Mouse (Mus musculus): ENCODE results near the gene Podxl2.

Gene Podxl2

GRCm38 (mm10) chr6:88828206-88829009 lies 46.4 kb downstream of the Podxl2 start:
- DNase-seq (ENCODE audit: low spot score in 2 of 2) = no peak

- peak in 1 of 2 experiments; percentile 50 for DNase-seq (ENCODE audit: low spot score in 2 of 2)
Measured at GRCm38 (mm10) chr6:88827395-88828205, 47.2 kb downstream of the Podxl2 start.

GRCm38 (mm10) chr6:88826965-88827364 lies 47.9 kb downstream of the Podxl2 start:
- no peak for DNase-seq (ENCODE audit: low spot score in 2 of 2)

GRCm38 (mm10) chr6:88826545-88826944 lies 48.3 kb downstream of the Podxl2 start:
- DNase-seq (ENCODE audit: low spot score in 2 of 2) = no peak

- no peak for DNase-seq (ENCODE audit: low spot score in 2 of 2)
Measured at GRCm38 (mm10) chr6:88826088-88826487, 48.8 kb downstream of the Podxl2 start.

- no peak for DNase-seq (ENCODE audit: low spot score in 2 of 2)
Measured at GRCm38 (mm10) chr6:88824183-88824582, 50.7 kb downstream of the Podxl2 start.

- no peak for DNase-seq (ENCODE audit: low spot score in 2 of 2)
Measured at GRCm38 (mm10) chr6:88821901-88822300, 52.9 kb downstream of the Podxl2 start.

GRCm38 (mm10) chr6:88821294-88821693 lies 53.5 kb downstream of the Podxl2 start:
- DNase-seq (ENCODE audit: low spot score in 2 of 2) = no peak

GRCm38 (mm10) chr6:88820853-88821252 lies 54.0 kb downstream of the Podxl2 start:
- DNase-seq (ENCODE audit: low spot score in 2 of 2) = no peak

- DNase-seq (ENCODE audit: low spot score in 2 of 2) = no peak
Measured at GRCm38 (mm10) chr6:88816913-88817312, 57.9 kb downstream of the Podxl2 start.

GRCm38 (mm10) chr6:88815489-88815888 lies 59.4 kb downstream of the Podxl2 start:
- no peak for DNase-seq (ENCODE audit: low spot score in 2 of 2)

- DNase-seq (ENCODE audit: low spot score in 2 of 2) = no peak
Measured at GRCm38 (mm10) chr6:88815036-88815435, 59.8 kb downstream of the Podxl2 start.

- DNase-seq (ENCODE audit: low spot score in 2 of 2) = no peak
Measured at GRCm38 (mm10) chr6:88813832-88814231, 61.0 kb downstream of the Podxl2 start.

GRCm38 (mm10) chr6:88812886-88813285 lies 62.0 kb downstream of the Podxl2 start:
- DNase-seq (ENCODE audit: low spot score in 2 of 2) = peak in 1 of 2 experiments; percentile 70

- no peak for DNase-seq (ENCODE audit: low spot score in 2 of 2)
Measured at GRCm38 (mm10) chr6:88811880-88812400, 62.9 kb downstream of the Podxl2 start.

- no peak for DNase-seq (ENCODE audit: low spot score in 2 of 2)
Measured at GRCm38 (mm10) chr6:88811396-88811795, 63.4 kb downstream of the Podxl2 start.

GRCm38 (mm10) chr6:88810291-88810690 lies 64.6 kb downstream of the Podxl2 start:
- no peak for DNase-seq (ENCODE audit: low spot score in 2 of 2)

GRCm38 (mm10) chr6:88809091-88810037 lies 65.5 kb downstream of the Podxl2 start:
- no peak for DNase-seq (ENCODE audit: low spot score in 2 of 2)

- no peak for DNase-seq (ENCODE audit: low spot score in 2 of 2)
Measured at GRCm38 (mm10) chr6:88804966-88805577, 69.8 kb downstream of the Podxl2 start.

- no peak for DNase-seq (ENCODE audit: low spot score in 2 of 2)
Measured at GRCm38 (mm10) chr6:88803957-88804695, 70.7 kb downstream of the Podxl2 start.

Measured in left cerebral cortex, adult 9 months (tissue).